ENCODE assay signal across 25 mouse cellular contexts in the genomic region with DNA sequence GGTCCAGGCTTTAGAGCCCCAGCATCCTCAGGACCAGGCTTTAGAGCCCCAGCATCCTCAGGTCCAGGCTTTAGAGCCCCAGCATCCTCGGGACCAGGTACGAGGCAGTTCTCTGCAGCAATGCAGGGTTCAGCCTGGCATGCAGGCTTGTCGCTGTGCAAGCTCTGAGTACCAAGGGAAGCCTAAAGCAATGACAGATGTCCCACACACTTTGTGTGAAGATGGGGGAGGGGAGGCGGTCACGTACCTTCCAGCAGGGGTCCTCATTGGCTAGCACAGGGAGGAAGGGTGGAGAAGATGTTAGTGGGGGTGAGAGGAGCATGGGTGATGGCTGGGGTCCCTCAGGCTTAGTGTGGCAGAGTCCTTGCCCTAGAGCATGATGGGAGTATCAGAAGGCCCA.
DNase-seq lines count a peak whose midpoint lies in the region; ATAC-seq and TF ChIP-seq lines count a peak whose summit lies in the region.
"Had no signal": no experiment of that assay in that cellular context is flagged by ENCODE, and none has a peak within 500 bp of the region (broad histone marks: within the 10 kb centered on the region; RNA-seq: fewer than 3 reads in every experiment).

No protein-coding gene starts in this region.

- H3K36me3 ChIP-seq in forebrain, postnatal 0 days (ENCODE audit: insufficient read depth) = peaks cover 34% of the 10 kb centered on the region
- peaks cover 35% of the 10 kb centered on the region for H3K36me3 ChIP-seq in forebrain, embryonic 11.5 days (ENCODE audit: control insufficient read depth, insufficient read depth, low read length)
- H3K36me3 ChIP-seq in ES-Bruce4 (ENCODE audit: control insufficient read depth, insufficient read depth, low read length, poor library complexity, severe bottlenecking) (no peaks in the 10 kb centered on the region; the same call in 1 of the 2 replicates), ES-E14 (ENCODE audit: control insufficient read depth, insufficient read depth, low read length, poor library complexity, severe bottlenecking) (peaks cover 26% of the 10 kb centered on the region; the same call in 1 of the 2 replicates)
- H3K36me3 ChIP-seq: G1E had no signal

- H3K9me3 ChIP-seq in forebrain, postnatal 0 days (ENCODE audit: low read length) = no peaks in the 10 kb centered on the region
- H3K9me3 ChIP-seq in forebrain, embryonic 11.5 days (ENCODE audit: control insufficient read depth, low read length) = no peaks in the 10 kb centered on the region
- H3K9me3 ChIP-seq in ES-Bruce4 (replicated peaks; ENCODE audit: control insufficient read depth, insufficient read depth, low read length, poor library complexity, severe bottlenecking) = no peaks in the 10 kb centered on the region
- no peaks in the 10 kb centered on the region for H3K9me3 ChIP-seq in ES-E14 (ENCODE audit: control insufficient read depth, insufficient read depth, low read depth, low read length)
- H3K9me3 ChIP-seq: heart, embryonic 10.5 days; heart, embryonic 13.5 days; hindbrain, embryonic 15.5 days; intestine, embryonic 15.5 days had no signal

- H3K27ac ChIP-seq in forebrain, postnatal 0 days (ENCODE audit: low read depth, low read length) = no peak overlapping the region
- H3K27ac ChIP-seq in forebrain, embryonic 11.5 days (ENCODE audit: low read depth, low read length) = no peak overlapping the region
- H3K27ac ChIP-seq in layer of hippocampus, adult 2 months = no peak overlapping the region
- H3K27ac ChIP-seq in ES-Bruce4 (ENCODE audit: insufficient read depth, low read length) (no peak overlapping the region), ES-E14 (ENCODE audit: insufficient read depth, low read depth, low read length, poor library complexity, severe bottlenecking) (peak overlapping the region; percentile 41; the same call in 1 of the 2 replicates)
- H3K27ac ChIP-seq: forebrain, embryonic 10.5 days; heart, adult 2 months; heart, embryonic 10.5 days; heart, embryonic 13.5 days; hindbrain, embryonic 15.5 days; intestine, embryonic 15.5 days had no signal

- H3K9ac ChIP-seq in forebrain, postnatal 0 days = no peak overlapping the region
- no peak overlapping the region for H3K9ac ChIP-seq in forebrain, embryonic 11.5 days (ENCODE audit: low read length)
- no peak overlapping the region for H3K9ac ChIP-seq in ES-Bruce4 (ENCODE audit: low read depth, poor library complexity, severe bottlenecking)
- H3K9ac ChIP-seq in ES-E14 (ENCODE audit: insufficient read depth, low read depth, low read length, poor library complexity, severe bottlenecking) = no peak overlapping the region
- H3K9ac ChIP-seq: heart, embryonic 13.5 days; hindbrain, embryonic 15.5 days; intestine, embryonic 15.5 days had no signal

- TF ChIP-seq CTCF in forebrain, postnatal 0 days (IDR thresholded peaks at IDR 0.05; ENCODE audit: low read depth) = peak; percentile 37
- peak; percentile 26 for TF ChIP-seq CTCF in layer of hippocampus, adult 2 months (conservative IDR thresholded peaks at IDR 0.05)
- peak; percentile 14 for TF ChIP-seq CTCF in ES-Bruce4 (IDR thresholded peaks at IDR 0.05; ENCODE audit: low read depth, low read length)

- DNase-seq in forebrain, postnatal 0 days = no peak
- no peak for DNase-seq in forebrain, embryonic 11.5 days (ENCODE audit: low spot score)
- DNase-seq in layer of hippocampus, adult 2 months (ENCODE audit: low spot score in 2 of 2) = no peak
- DNase-seq in layer of hippocampus, postnatal 36 days = no peak
- DNase-seq in ES-E14 (ENCODE audit: low read depth, low spot score) = no peak
- no peak for DNase-seq in thymus, postnatal 25 days
- DNase-seq: adrenal gland, postnatal 14 days; cerebellum, adult 11-12 months; cerebellum, adult 8-10 months; cerebellum, postnatal 10 days; gastrocnemius, postnatal 10 days; gastrocnemius, postnatal 36 days; heart, adult 2 months; heart, postnatal 14 days; heart, postnatal 4 days; kidney, adult 11 months had no signal

- no peak overlapping the region for H3K4me2 ChIP-seq in forebrain, postnatal 0 days (ENCODE audit: low read depth)
- H3K4me2 ChIP-seq in forebrain, embryonic 11.5 days (ENCODE audit: low read depth, low read length, severe bottlenecking) = no peak overlapping the region
- H3K4me2 ChIP-seq: heart, embryonic 13.5 days; hindbrain, embryonic 15.5 days; intestine, embryonic 15.5 days had no signal

- no peaks in the 10 kb centered on the region for H3K27me3 ChIP-seq in forebrain, postnatal 0 days (ENCODE audit: insufficient read depth, low read length)
- no peaks in the 10 kb centered on the region for H3K27me3 ChIP-seq in forebrain, embryonic 11.5 days (ENCODE audit: control insufficient read depth, insufficient read depth, low read length)
- H3K27me3 ChIP-seq in ES-Bruce4 (ENCODE audit: control insufficient read depth, insufficient read depth, low read length, poor library complexity, severe bottlenecking) = no peaks in the 10 kb centered on the region
- H3K27me3 ChIP-seq: heart, embryonic 13.5 days; hindbrain, embryonic 15.5 days; intestine, embryonic 15.5 days; Patski had no signal

- no peaks in the 10 kb centered on the region for H3K4me1 ChIP-seq in forebrain, postnatal 0 days (ENCODE audit: insufficient read depth)
- H3K4me1 ChIP-seq in forebrain, embryonic 11.5 days (replicated peaks; ENCODE audit: control insufficient read depth, insufficient read depth, low read length) = no peaks in the 10 kb centered on the region
- H3K4me1 ChIP-seq in ES-Bruce4 (ENCODE audit: control insufficient read depth, insufficient read depth, low read length) (no peaks in the 10 kb centered on the region), ES-E14 (ENCODE audit: control insufficient read depth in 2 of 2, insufficient read depth in 2 of 2, low read length in 2 of 2, poor library complexity in 1 of 2) (no peaks in the 10 kb centered on the region)
- H3K4me1 ChIP-seq: forebrain, embryonic 10.5 days; heart, embryonic 10.5 days; heart, embryonic 13.5 days; hindbrain, embryonic 15.5 days; intestine, embryonic 15.5 days had no signal

- no peak for ATAC-seq in forebrain, postnatal 0 days
- no peak for ATAC-seq in forebrain, embryonic 11.5 days (replicated peaks; ENCODE audit: low FRiP score)
- ATAC-seq: CD4-positive, CD25-positive, alpha-beta regulatory T cell, adult 4 months; intestine, embryonic 15.5 days; Patski had no signal

- 67% methylated on average over 5 of the region's 5 CpGs for WGBS in forebrain, postnatal 0 days
- WGBS in forebrain, embryonic 11.5 days = 81% methylated on average over 5 of the region's 5 CpGs

- no peak for TF ChIP-seq POLR2A in ES-Bruce4 (IDR thresholded peaks at IDR 0.05; ENCODE audit: insufficient read depth, low read length)

- TF ChIP-seq EP300 in ES-Bruce4 (IDR thresholded peaks at IDR 0.05; ENCODE audit: insufficient read depth, low read depth, low read length) = no peak

- H3K4me3 ChIP-seq in forebrain, postnatal 0 days (ENCODE audit: low read depth, low read length) = no peak overlapping the region
- H3K4me3 ChIP-seq in forebrain, embryonic 11.5 days (ENCODE audit: low read depth, low read length) = no peak overlapping the region
- no peak overlapping the region for H3K4me3 ChIP-seq in layer of hippocampus, adult 2 months
- H3K4me3 ChIP-seq in ES-Bruce4 (ENCODE audit: low read depth, low read length) (no peak overlapping the region), ES-E14 (ENCODE audit: insufficient read depth in 1 of 2, low read depth in 1 of 2, low read length in 2 of 2, poor library complexity in 1 of 2, severe bottlenecking in 1 of 2) (no peak overlapping the region)
- H3K4me3 ChIP-seq: forebrain, embryonic 10.5 days; heart, adult 2 months; heart, embryonic 10.5 days; heart, embryonic 13.5 days; hindbrain, embryonic 15.5 days; intestine, embryonic 15.5 days had no signal

- in situ Hi-C loops in ES-E14 (cut with MboI; ENCODE audit: low sequenced_read_pairs in 2 of 2, unreplicated experiment in 2 of 2) = no loop called here

TF ChIP-seq in ES-E14, 5 proteins besides CTCF, POLR2A, EP300 and RAD21:
- TF ChIP-seq ZC3H11A (IDR thresholded peaks at IDR 0.05; ENCODE audit: borderline replicate concordance, low read depth, low read length) (no peak), ZNF384 (IDR thresholded peaks at IDR 0.05; ENCODE audit: low read depth, low read length) (no peak), CHD2 (IDR thresholded peaks at IDR 0.05; ENCODE audit: low read depth, low read length) (no peak), MAFK (IDR thresholded peaks at IDR 0.05; ENCODE audit: insufficient read depth, low read depth, low read length) (no peak), HCFC1 (IDR thresholded peaks at IDR 0.05; ENCODE audit: borderline replicate concordance, insufficient read depth, low read length) (no peak)
TF ChIP-seq in ES-E14: peak in this region for 0.
